Mouse (Mus musculus): ENCODE results near the gene Gxylt2. TPM values are rescaled to one million over a fixed set of nuclear protein-coding genes. Genes with fewer than 3 reads are reported as not detected.
A peak's percentile ranks its signal among the peaks of the same experiment; 100 is the strongest.

Gene Gxylt2
- total and polyA plus RNA-seq, 3 experiments: 0.03 TPM; not detected in 2

- H3K4me1 ChIP-seq (ENCODE audit: control insufficient read depth in 1 of 2, insufficient read depth in 2 of 2): peaks cover 10 to 15% of the 10 kb centered on the region in 2 experiments; a peak in 3 of 4 replicates
- TF ChIP-seq GABPA (IDR thresholded peaks at IDR 0.05; ENCODE audit: insufficient replicate concordance, low read depth, low read length) (no peak), ZNF384 (IDR thresholded peaks at IDR 0.05; ENCODE audit: low read depth, low read length) (no peak), TBP (conservative IDR thresholded peaks at IDR 0.05; ENCODE audit: low read depth, low read length) (no peak), USF2 (conservative IDR thresholded peaks at IDR 0.05; ENCODE audit: low read depth, low read length) (no peak), RAD21 (IDR thresholded peaks at IDR 0.05; ENCODE audit: low read depth, low read length) (no peak), RCOR1 (conservative IDR thresholded peaks at IDR 0.05; ENCODE audit: low read depth, low read length) (no peak)
- no peaks in the 10 kb centered on the region for H3K9me3 ChIP-seq (replicated peaks; ENCODE audit: low read length)
- H3K4me2 ChIP-seq (ENCODE audit: insufficient read depth, low read depth, poor library complexity, severe bottlenecking): peak overlapping the region; percentile 46
- H3K27me3 ChIP-seq (replicated peaks): no peaks in the 10 kb centered on the region
- H3K9ac ChIP-seq (ENCODE audit: insufficient read depth, low read depth): peak overlapping the region; percentile 11; the same call in 1 of the 2 replicates
- no peaks in the 10 kb centered on the region for H3K36me3 ChIP-seq (replicated peaks in 1 of 2; ENCODE audit: control insufficient read depth in 1 of 2, insufficient read depth in 1 of 2, low read length in 1 of 2)
- in situ Hi-C loops (cut with MboI; ENCODE audit: low pct_ligation_motif_present, low pct_unique_long_range_greater_than_20kb, low sequenced_read_pairs): no loop called here
- no peaks in the 10 kb centered on the region for H3K79me2 ChIP-seq (replicated peaks; ENCODE audit: control insufficient read depth, extremely low read depth, insufficient read depth, poor library complexity, severe bottlenecking)
- dilution Hi-C loops (cut with MboI; ENCODE audit: extremely low pct_ligation_motif_present, extremely low pct_unique_long_range_greater_than_20kb, low sequenced_read_pairs): no loop called here
- H3K27ac ChIP-seq (ENCODE audit: insufficient read depth, low read depth): no peak overlapping the region
- DNase-seq (ENCODE audit: extremely low read depth): no peak
- H3K4me3 ChIP-seq (replicated peaks in 1 of 3; ENCODE audit: low read depth in 2 of 3, low read length in 2 of 3, poor library complexity in 1 of 3): no peak overlapping the region
Measured at GRCm38 (mm10) chr6:100707557-100707956, 3.0 kb downstream of the Gxylt2 start.

DNA sequence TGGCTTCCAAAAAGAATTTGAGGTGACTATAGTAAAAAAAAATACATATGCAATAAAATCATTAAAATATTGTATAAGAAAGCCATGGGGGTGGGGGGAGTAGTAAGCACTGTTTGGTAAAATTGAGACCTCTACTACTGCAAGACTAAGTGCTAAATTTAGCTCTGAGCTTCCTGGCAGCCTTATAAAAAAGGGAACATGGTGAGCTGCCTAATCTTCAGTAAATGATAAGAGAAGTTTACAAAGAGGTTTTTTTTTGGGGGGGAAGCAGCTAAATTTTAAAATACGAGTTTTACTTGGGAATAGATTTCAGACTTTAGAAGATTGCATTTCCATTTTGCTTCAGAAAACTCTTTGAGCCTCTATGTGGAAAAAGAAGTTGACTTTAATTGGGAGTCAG lies 3.7 kb downstream of the Gxylt2 start:
- Histone ChIP-seq H3K9ac (ENCODE audit: insufficient read depth, low read depth) (no peak overlapping the region), H3K4me1 (ENCODE audit: control insufficient read depth in 1 of 2, insufficient read depth in 2 of 2) (peaks cover 10 to 15% of the 10 kb centered on the region in 2 experiments; a peak in 3 of 4 replicates), H3K79me2 (replicated peaks; ENCODE audit: control insufficient read depth, extremely low read depth, insufficient read depth, poor library complexity, severe bottlenecking) (no peaks in the 10 kb centered on the region), H3K36me3 (replicated peaks in 1 of 2; ENCODE audit: control insufficient read depth in 1 of 2, insufficient read depth in 1 of 2, low read length in 1 of 2) (no peaks in the 10 kb centered on the region), H3K27ac (ENCODE audit: insufficient read depth, low read depth) (no peak overlapping the region), H3K27me3 (replicated peaks) (no peaks in the 10 kb centered on the region), H3K4me2 (ENCODE audit: insufficient read depth, low read depth, poor library complexity, severe bottlenecking) (no peak overlapping the region), H3K4me3 (replicated peaks in 1 of 3; ENCODE audit: low read depth in 2 of 3, low read length in 2 of 3, poor library complexity in 1 of 3) (no peak overlapping the region), H3K9me3 (replicated peaks; ENCODE audit: low read length) (no peaks in the 10 kb centered on the region)
- TF ChIP-seq RCOR1 (conservative IDR thresholded peaks at IDR 0.05; ENCODE audit: low read depth, low read length): no peak
- no peak for TF ChIP-seq NRF1 (IDR thresholded peaks at IDR 0.05; ENCODE audit: low read depth, low read length)
- no peak for TF ChIP-seq TCF12 (IDR thresholded peaks at IDR 0.05; ENCODE audit: low read depth, low read length)
- TF ChIP-seq E2F4 (IDR thresholded peaks at IDR 0.05; ENCODE audit: insufficient replicate concordance, low read depth, low read length): no peak
- no peak for TF ChIP-seq GABPA (IDR thresholded peaks at IDR 0.05; ENCODE audit: insufficient replicate concordance, low read depth, low read length)
- no peak for TF ChIP-seq CTCF (conservative IDR thresholded peaks at IDR 0.05 in 1 of 2, IDR thresholded peaks at IDR 0.05 in 1 of 2; ENCODE audit: low read depth in 2 of 2, low read length in 2 of 2)
- TF ChIP-seq UBTF (IDR thresholded peaks at IDR 0.05; ENCODE audit: low read depth, low read length): no peak
- no peak for TF ChIP-seq POLR2A (IDR thresholded peaks at IDR 0.05; ENCODE audit: low read depth, low read length)
- TF ChIP-seq ZC3H11A (IDR thresholded peaks at IDR 0.05; ENCODE audit: low read depth, low read length): no peak
- TF ChIP-seq MYC (IDR thresholded peaks at IDR 0.05; ENCODE audit: low read depth, low read length): no peak
- in situ Hi-C loops (cut with MboI; ENCODE audit: low pct_ligation_motif_present, low pct_unique_long_range_greater_than_20kb, low sequenced_read_pairs): no loop called here
- dilution Hi-C loops (cut with MboI; ENCODE audit: extremely low pct_ligation_motif_present, extremely low pct_unique_long_range_greater_than_20kb, low sequenced_read_pairs): no loop called here
- no peak for DNase-seq (ENCODE audit: extremely low read depth)

DNA sequence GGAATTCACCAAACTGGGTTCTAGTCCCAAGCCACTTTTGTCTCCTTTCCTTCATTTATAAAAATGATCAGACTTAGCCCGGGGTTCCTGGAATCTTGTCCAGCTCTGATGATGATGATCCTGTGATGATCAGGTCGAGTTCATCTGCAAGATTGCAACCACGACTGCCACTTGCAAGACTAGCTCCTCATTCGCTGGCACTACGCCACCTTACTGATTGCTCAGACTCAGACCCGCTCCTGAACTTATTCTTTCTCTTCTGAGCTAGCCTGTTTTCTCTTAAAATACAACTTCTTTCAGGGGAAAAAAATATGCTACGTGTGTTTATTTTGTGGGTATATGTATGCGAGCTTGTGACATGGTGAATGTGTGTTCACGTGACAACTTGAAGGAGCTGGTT lies 4.5 kb downstream of the Gxylt2 start:
- no peak overlapping the region for H3K27ac ChIP-seq (ENCODE audit: insufficient read depth, low read depth)
- no peaks in the 10 kb centered on the region for H3K27me3 ChIP-seq (replicated peaks)
- H3K36me3 ChIP-seq (replicated peaks in 1 of 2; ENCODE audit: control insufficient read depth in 1 of 2, insufficient read depth in 1 of 2, low read length in 1 of 2): no peaks in the 10 kb centered on the region
- H3K4me3 ChIP-seq (replicated peaks in 1 of 3; ENCODE audit: low read depth in 2 of 3, low read length in 2 of 3, poor library complexity in 1 of 3): no peak overlapping the region
- TF ChIP-seq SMC3 (IDR thresholded peaks at IDR 0.05; ENCODE audit: low read depth, low read length): no peak
- no peak for TF ChIP-seq CTCF (conservative IDR thresholded peaks at IDR 0.05 in 1 of 2, IDR thresholded peaks at IDR 0.05 in 1 of 2; ENCODE audit: low read depth in 2 of 2, low read length in 2 of 2)
- no peak for TF ChIP-seq ETS1 (conservative IDR thresholded peaks at IDR 0.05; ENCODE audit: low read depth, low read length)
- no peak for TF ChIP-seq USF2 (conservative IDR thresholded peaks at IDR 0.05; ENCODE audit: low read depth, low read length)
- no peak for TF ChIP-seq CHD1 (IDR thresholded peaks at IDR 0.05; ENCODE audit: low read depth, low read length)
- no peak for TF ChIP-seq TBP (conservative IDR thresholded peaks at IDR 0.05; ENCODE audit: low read depth, low read length)
- dilution Hi-C loops (cut with MboI; ENCODE audit: extremely low pct_ligation_motif_present, extremely low pct_unique_long_range_greater_than_20kb, low sequenced_read_pairs) (no loop called here), in situ Hi-C loops (cut with MboI; ENCODE audit: low pct_ligation_motif_present, low pct_unique_long_range_greater_than_20kb, low sequenced_read_pairs) (no loop called here)
- no peak overlapping the region for H3K9ac ChIP-seq (ENCODE audit: insufficient read depth, low read depth)
- H3K79me2 ChIP-seq (replicated peaks; ENCODE audit: control insufficient read depth, extremely low read depth, insufficient read depth, poor library complexity, severe bottlenecking): no peaks in the 10 kb centered on the region
- DNase-seq (ENCODE audit: extremely low read depth): no peak
- peaks cover 10 to 15% of the 10 kb centered on the region in 2 experiments; a peak in 3 of 4 replicates for H3K4me1 ChIP-seq (ENCODE audit: control insufficient read depth in 1 of 2, insufficient read depth in 2 of 2)
- H3K9me3 ChIP-seq (replicated peaks; ENCODE audit: low read length): no peaks in the 10 kb centered on the region
- no peak overlapping the region for H3K4me2 ChIP-seq (ENCODE audit: insufficient read depth, low read depth, poor library complexity, severe bottlenecking)

All from CH12.LX (cell line).